Mouse (Mus musculus): Measurements from ENCODE around the gene Pdrg1.

Pdrg1 gene

DNA sequence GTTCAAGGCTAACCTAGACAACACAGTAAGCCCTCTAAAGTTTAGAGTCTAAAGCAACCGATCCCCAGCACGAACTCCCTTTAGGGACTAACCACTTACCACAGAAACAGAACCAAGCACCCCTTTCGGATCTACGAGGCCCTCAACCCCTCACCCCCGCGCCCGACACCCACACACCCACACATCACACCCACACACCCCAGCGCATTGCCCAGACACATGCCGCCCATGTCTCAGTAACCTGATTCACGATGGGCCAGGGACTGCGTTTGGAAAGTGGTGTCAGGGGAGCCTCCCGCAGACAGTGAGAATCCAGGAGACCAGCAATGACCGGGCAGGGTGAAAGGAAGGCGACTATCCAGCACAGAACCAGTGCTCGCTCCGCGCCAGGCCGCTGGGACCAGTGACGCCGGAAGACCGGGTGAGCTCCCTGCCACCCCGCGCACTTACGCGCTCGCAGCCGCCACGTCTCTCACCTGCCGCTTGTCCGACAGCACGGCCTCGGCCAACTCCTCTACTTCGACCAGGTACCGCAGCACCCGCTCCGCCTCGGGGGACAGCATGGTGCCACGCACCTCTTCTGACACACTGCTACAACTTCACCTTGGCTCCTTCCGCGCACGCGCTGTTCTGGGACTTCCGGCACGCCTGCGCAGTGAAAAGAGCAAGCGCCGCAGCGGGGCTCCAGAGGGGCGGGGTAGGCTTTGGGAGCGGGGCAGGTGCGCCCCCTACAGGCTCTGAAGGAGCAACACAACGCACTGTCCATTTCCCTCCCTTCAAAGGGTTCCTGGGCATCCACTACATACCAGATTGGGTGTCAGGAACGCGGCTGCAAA, at the start of gene Pdrg1:
TSS of gene Pdrg1 (minus strand) at position 670 of the 836 bp plus-strand sequence.
- DNase-seq, result peak; percentile 95

DNA sequence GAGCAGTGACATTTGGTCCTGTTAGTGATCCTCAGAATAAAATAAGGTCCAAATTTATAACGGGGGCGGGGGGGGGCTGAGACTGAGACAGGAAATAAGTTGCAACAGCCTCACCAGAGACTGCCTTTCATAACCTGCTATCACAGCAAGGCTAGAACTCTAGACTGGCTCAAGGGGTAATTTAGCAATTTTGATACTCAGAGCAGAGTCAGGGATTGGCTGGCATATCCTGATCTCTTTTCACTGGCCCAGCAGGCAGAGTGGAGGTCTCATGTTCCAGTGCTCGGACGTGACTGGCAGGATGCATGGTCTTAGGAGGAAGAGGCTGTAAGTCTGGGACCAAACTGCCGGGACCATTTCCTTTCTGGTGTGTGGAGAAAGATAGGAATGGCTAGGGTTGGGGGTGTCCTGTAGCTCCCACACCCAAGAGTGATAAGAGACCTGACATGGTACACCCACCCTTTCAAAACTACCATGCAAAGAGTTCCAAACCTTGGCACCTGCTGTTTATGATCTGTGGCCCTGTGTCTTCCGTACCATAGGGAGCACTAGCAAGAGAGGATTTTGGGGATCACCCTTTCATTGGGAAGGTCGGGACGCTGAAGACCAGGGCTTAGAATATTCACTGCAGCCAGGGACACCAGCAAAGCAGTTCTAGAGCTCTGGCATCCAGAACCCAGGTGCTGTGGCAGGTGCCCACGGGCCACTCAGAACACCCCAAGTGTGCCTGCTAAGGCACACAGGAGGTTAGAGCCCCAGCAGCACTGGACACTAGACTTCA, 49.2 kb upstream of the Pdrg1 start:
- no peak for DNase-seq

DNA sequence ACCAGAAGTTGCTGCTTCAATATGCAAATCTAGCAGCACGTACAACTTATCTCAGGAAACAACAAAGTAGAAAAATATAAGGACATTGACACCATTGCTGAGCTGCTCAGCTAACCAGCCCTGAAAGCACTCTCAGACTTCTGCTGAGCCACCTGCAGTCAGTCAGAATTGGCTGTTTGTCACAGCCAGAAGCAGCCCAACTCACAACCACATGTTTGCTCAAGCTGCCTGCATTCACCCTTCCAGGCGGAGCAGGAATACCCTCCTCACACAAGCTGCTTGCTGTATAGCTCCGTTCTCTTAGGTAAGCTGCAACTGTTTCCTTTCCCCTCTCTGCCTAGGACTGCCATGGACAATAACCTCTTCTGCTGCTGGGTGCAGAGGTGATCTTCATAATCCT, 48.2 kb upstream of the Pdrg1 start:
- DNase-seq, result peak; percentile 25

DNA sequence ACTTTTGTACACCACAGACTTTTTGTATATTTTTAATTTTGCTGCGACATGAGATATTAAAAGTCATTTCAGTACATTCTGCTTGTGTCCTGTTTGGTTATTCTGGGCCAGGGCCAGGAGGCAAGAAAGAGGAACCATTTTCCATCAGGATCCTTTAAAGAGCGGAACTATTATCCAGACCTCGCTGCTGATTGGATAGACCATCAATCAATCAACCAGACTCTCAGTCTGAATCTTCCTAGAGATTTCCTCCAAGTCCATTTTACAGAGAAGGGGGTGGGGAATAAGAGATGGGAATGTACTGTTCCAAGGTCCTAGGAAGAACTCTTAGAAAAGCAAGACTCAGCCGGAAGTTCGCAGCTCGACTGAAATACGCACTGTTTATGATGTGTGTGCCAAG, 45.0 kb upstream of the Pdrg1 start:
- no peak for DNase-seq

DNA sequence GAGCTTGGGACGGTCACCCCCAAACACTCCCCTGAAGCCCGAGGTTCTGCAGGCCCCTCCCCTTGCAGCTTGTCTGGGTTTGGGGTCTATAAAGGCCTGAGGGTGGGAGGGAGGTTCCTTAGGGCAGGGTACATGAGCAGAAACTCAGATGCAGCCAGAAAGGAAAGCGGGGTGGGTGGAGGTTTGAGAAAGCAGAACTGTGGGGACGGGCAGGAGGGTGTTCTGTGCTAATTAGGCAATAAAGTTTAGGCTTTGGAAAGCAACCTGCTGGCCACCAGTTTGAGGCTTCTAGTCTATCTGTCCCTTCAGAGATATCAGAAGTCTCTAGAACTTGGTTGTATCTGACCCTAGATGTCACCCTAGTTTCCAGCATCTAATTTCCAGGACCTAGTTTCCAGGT, 43.1 kb upstream of the Pdrg1 start:
- no peak for DNase-seq

DNA sequence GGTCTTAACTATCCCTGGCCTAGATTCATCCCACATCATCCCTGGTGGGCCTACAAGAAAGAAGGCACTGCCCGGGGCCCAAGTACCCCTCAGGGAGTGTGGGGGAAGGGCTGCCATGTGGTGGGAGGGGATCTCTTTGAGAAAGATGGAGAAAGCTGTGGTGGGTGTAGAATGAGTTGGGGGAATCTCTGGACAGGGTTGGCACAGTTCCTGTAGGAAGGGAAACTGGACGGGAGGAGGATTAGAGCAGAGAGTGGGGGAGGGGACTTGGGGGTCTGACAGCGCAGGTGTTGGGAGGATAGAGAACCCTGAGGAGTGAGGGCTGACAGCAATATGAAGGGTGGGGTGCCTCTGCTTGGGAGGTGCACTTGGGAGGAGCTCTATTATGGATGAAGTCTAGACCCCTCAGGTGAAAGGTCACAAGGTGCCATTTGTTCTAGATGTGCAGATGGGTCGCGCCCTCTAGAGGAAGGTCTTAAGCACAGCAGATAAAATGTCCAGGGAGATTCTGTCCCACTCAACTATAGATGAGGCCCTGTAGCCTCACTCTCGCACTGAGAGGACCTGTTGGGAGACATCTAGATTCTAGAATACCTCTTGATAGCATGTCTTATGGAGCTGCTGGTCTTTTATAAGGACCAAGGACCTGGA, 40.2 kb upstream of the Pdrg1 start:
- DNase-seq, result no peak

DNA sequence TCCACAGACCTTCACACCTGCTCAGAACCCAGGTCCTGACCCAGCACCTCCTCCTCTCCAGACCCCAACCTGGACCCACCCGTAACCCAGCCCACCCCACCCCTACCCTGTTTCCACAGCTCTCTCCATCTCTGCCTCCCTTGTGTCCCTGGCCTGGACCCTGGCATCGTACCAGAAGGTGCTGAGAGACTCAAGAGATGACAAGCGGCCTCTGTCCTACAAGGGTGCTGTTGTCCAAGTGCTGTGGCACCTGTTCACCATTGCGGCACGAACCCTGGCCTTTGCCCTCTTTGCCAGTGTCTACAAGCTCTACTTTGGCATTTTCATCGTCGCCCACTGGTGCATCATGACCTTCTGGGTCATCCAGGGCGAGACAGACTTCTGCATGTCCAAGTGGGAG, 38.7 kb upstream of the Pdrg1 start:
- DNase-seq, result no peak

DNA sequence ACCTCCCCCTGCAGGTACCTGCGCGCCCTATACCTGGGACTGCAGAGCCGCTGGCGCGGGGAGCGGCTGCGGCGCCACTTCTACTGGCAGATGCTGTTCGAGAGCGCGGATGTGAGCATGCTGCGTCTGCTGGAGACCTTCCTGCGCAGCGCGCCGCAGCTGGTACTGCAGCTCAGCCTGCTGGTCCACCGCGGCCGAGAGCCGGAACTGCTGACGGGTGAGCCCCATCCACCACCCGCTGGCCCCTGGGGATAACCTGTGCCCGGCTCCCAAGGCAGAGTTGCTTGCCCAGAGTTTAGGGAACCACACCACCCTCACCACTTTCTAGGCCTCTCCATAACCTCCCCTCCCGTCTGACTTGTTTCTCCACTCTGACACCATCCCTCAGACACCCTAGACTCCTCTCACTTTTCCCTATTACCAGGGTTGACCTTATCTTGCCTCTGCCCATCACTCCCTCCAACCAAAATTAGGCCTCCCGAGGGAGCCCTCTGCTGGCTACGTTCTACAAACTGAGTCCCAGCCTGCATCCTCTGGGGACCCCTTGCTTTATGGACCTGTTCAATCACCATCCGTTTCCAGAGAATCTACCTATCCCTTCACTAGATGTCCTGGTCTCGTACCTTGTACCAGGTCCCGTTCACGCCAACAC, 37.6 kb upstream of the Pdrg1 start:
- DNase-seq, result no peak

DNA sequence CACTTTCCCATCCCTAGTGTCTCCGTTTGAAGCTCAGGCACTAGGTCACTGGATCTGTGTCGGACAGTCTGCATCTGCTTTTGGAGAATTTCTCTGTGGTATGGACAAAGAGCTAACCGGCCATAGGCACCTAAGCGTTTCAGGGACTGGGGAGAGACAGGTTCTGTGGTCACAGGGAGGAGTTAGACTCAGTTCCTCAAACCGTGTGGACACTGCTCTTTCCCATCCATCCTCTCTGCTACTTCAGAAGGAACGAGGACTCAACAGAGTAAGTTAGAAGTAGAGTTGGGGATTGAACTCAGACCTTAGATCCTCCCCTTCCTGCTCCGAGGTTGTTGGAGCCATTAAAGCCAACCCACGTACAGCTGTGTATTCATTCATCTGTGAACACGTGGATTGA, 36.3 kb upstream of the Pdrg1 start:
- no peak for DNase-seq

DNA sequence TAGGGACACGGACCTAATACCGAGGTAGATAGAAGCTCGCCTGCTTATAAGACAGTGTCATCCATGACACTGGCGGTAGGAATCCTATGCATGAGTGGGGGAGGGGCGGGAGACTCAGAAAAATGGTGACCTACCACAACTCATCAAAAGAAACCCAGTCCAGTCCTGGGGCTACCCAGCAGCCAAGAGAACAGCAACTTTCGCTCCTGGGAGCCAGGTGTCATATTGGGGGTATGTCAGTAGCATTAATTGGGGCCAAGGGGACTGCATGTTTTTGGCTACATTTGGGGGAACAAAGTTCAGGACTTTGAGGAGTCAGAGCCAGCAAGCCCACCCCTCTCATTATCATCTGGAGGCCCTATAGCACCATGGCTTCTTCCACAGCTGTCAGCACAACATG, 35.9 kb upstream of the Pdrg1 start:
- DNase-seq, result no peak

DNA sequence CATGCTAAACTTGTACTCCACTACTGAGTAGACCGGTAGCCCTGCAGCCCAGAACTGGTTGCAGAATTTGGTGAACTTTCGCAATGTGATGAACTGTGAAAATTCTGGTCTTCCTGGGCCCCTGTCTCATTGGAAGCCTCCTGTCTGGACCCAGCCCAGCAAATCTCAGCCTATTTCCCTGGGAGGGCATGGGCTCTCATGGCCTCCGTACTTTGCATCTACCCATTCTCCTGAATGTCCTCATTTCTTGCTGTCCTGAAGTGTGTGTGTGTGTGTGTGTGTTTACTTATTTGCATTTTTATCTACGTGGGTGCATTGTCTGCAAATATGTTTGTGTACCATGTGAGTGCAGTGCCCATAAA, 34.8 kb upstream of the Pdrg1 start:
- no peak for DNase-seq

DNA sequence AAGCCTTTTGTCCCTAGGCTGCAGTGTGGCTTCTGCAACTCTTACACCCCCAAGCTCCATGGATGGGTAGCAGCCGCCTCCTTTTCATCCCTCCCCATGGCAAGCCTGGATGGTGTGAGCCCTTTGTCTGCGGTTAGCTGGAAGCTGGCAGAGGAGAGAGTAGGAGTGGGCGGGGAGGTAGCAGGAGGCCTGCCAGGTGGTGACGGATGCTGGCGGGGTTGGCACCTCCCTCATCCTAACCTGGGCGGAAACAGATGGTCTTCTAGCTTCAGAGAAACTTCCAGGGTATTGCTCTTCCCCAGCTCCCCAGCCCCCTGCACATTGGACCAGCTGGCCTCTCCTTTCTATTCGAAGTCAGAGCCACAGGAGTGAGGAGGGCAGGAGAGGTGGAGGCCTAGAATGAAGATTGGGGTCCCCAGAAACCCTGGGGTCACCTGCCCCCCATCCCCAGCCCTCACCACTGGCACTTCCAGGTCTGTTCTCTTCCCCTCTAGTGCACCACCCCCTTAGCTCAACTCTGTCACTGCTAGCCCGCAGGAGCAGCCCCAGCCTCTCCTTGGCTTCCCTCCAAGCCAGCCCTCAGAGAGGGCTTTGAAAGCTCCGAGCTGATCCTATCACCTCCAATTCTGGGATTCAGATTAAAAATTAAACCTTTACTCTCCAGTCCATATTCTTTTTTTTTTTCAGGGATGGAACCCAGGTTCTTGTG, 34.2 kb upstream of the Pdrg1 start:
- DNase-seq, result peak; percentile 51

DNA sequence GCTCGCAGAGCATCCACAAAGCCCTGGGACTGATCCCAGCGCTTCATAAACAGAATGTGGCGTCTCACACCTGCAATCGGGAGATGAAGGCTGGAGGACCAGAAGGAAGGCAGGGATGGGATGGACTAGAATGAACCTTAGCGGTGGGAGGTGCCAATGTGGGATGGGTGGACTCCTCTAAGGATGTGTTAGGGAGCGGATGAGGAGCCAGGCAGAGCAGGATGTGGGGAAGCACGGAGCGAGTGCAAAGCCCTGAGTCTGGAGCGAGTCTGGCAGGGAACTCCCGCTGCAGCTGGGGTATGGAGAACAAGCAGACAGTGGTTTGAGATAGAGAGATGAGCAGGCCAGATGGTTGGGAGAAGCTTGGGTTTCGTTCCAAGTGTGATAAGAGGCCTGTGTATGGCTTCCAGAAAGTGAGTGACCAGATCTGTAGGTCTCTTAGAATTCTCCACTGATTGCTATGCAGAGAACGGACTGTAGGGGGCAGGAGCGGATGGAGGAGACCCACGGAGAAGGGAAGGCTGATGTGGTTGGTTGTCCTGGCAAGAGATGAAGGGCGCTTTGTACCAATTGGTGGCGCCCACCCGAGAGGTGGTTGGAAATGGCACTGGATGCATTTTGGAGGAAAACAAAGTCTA, 32.7 kb upstream of the Pdrg1 start:
- peak; percentile 48 for DNase-seq

DNA sequence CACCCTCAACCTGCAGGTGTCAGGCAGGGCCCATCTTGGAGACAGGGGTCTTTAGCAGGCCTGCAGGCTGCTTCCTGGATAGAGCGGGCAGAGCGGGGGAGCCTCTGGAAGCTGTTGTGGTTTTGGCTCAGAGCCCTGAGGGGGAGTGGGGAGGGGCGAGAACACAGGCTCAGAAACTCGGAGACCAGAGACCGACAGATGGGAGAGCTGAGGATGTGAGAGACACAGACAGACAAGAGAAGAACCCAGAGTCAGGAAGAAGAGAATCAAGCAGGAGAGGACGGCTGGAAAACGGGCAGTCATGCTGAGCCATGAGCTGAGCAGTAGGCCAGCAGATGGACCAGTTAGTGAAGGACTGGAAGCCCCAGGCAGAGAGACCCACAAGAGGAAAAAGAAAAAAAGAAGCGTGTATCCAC, 30.7 kb upstream of the Pdrg1 start:
- peak; percentile 54 for DNase-seq

DNA sequence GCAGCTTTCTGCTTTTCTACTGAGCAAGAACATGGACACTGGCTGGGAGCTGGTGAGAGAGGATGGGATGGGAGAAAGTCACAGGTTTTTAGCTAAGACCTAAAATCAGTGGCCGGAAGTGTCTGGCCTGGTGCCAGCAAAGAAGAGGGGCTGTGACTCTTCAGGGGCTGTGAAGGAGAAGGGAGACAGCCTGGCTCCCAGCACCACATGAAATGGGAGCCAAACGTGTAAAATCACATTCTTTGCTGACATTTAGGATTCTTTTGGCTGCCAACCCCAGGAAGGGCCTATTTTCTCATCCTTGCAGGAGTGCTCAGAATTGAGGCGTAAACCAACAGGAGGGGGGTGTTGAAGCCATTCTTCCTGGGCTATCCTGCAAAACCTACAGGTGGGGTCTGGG, 28.7 kb upstream of the Pdrg1 start:
- DNase-seq, result no peak

DNA sequence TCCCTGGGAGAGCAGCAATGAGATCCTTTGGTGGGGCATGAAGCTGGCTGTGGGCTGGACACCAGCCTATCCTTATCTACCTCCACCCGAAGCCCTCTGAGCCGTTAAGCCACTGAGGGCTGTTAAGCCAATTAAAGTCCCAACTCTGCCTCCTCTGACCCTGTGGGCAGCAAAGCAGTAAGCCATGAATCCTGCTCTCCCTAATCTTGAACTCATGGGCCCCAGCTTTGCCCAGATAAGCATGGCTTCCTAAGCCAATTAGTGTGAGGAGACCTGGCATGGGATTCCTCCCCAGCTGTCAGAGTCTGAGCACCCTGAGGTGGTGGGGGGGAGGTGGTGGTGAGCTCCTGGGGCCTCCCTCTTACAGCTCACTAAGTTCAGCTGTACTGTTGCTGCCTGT, 21.5 kb upstream of the Pdrg1 start:
- DNase-seq, result no peak

DNA sequence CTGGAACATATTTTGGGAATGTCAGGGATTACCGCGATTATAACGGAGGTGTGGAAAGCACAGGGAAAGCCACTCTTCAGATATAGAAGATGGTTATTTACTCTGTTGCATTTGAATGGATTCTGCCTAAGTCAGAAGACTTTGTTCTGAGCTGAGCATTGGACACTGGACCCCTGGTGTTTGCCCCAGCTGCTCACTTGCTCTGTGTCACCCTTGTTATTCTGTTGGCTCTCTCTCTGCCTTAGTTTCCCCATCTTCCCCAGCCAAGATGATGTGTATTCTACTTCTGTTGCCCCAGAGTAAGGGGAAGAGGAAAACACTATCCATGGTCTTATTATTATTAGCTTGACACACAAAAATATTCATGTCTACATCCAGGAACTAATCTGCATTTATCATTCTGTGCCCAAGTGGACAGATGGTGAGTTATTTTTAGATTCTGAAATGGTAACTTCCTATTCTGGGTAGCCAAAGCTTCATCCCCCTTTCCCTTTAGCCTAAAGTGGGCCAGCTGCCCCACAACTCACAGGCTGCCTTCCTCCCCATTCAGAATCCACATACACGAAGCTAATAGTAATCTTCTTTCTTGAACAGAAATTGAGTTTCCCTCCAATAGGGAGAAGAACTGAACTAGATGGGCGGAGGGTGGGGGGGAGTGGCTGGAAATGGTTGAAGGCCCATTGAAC, 18.5 kb upstream of the Pdrg1 start:
- no peak for DNase-seq

DNA sequence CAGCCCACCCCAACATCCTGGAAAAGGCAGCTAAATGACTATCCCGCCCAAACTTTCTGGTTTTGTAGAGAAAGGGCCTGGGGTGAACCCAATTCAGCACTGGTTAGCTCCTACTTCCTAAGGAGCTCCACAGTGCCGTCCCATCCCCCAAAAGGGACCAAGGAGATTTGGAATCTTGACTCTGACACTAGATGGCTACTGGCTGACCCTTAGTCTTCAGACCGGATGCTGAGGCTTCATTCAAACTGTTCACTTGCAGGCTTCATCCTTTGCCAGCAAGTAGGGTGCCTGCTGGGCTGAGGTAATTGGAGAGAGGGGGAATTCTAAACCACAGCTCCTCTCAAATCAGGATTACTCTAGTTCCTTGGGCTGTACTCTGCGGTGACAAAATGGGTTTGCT, 17.7 kb upstream of the Pdrg1 start:
- DNase-seq, result no peak

DNA sequence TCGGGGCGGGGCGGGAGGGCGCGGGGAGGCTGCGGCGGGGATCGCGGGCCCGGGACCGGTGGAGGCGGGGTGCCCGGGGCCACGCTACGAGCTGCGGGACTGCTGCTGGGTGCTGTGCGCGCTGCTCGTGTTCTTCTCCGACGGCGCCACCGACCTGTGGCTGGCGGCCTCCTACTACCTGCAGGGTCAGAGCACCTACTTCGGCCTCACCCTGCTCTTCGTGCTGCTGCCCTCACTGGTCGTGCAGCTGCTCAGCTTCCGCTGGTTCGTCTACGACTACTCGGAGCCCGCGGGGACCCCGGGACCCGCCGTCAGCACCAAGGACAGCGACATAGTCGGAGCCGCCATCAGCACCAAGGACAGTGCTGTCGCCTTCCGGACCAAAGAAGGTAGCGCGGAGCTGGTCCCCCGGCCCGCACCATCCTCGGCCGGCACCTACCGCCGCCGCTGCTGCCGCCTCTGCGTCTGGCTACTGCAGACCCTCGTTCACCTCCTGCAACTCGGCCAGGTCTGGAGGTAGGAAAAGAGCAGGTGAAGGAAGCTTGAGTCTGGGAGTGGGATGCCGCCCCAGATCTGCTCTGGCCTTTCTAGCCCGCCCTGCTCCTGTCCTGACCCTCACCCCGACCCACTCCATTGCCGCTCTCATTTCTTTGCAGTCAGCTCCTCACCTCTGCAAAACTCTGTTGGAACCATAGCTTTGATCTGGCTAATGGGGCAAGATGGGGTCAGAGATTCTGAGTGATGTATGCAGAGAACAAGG, 17.0 kb upstream of the Pdrg1 start:
- DNase-seq, result peak; percentile 47

Measured in right cerebral cortex, postnatal 25 days (tissue).